Mouse (Mus musculus): ENCODE results near the gene Cryba2. TPM values are rescaled to one million over a fixed set of nuclear protein-coding genes. Genes with fewer than 3 reads are reported as not detected.

Gene Cryba2
- 0.74 TPM for polyA plus RNA-seq (2015; fragmentation: Illumina TruSeq; extraction: RNeasy Lipid Tissue Mini Kit (QIAGEN cat#74804); ENCODE audit: low read depth, low replicate concordance)

DNA sequence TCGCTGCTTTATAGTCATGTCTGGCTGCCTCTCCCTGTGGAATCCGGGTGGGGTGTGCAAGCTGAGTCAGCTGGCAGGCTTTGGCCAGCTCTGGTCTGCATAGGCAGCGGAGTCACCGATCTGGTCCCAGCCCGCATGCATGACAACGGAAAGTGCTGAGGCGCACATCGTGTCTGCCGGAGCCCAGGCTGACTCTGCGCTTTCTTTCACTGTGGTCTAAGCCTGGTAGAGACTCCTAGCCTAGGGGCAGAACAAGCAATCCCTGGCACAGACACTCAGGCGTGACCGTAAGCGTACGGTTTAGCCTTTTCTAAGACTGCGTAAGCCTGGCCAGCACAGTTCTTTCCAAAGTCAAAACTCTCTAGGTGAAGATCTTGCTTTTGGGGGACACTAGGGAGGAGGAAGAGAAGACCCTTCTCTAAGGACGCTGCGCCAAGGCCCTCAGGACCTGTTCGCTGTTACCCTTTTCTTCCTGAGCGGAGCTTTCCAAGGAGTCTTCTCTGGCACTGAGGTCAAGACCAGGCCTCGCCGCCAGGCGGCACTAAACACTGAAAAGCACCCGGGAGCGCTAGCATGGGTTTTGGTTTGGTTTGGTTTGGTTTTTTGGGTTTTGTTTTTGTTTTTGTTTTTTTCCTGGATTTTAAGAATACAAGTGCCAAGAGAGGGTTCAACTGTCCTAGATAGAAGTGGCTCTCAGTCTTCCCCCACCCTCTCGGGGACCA, at the start of gene Cryba2:
Gene Cryba2 (minus strand): TSS at position 10 of the 722 bp plus-strand sequence.

DNA sequence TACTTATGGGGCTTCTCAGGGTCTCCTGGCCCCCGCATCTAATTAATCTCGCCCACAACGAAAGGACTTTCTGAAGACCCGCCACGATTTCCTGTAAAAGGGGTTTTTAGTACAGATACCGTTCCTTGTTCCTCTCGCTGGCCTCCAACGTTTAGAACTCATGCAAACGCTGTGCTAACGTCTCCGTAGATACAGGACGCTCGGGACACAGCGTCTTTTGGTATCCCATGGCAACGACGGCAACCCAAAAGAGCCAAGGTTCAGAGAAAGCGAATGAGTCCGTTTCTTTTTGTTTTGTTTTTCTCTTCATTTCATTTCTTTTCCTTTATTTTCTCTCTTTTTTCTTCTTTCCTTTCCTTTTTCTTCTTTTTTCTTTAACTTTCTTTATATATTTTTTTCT, 42.5 kb upstream of the Cryba2 start, which contains the start of gene Cfap65:
Gene Cfap65 (minus strand): TSS at position 198 of the 400 bp plus-strand sequence.

GRCm38 (mm10) chr1:74885369-74886042, 7.4 kb downstream of the Cryba2 start, which contains the start of gene Fev:
Gene Fev, minus strand, starts transcription at chr1:74885419.

GRCm38 (mm10) chr1:74854306-74855056, 38.5 kb downstream of the Cryba2 start, which contains the start of gene Cdk5r2:
Gene Cdk5r2, plus strand, starts transcription at chr1:74854934.

Other genes starting within 250 kb of the Cryba2 start
- 11.5 TPM for gene Ttll4, start 231.4 kb downstream of the Cryba2 start, polyA plus RNA-seq (2015; fragmentation: Illumina TruSeq; extraction: RNeasy Lipid Tissue Mini Kit (QIAGEN cat#74804); ENCODE audit: low read depth, low replicate concordance)
- 11.0 TPM for gene Cyp27a1, start 179.6 kb downstream of the Cryba2 start, polyA plus RNA-seq (2015; fragmentation: Illumina TruSeq; extraction: RNeasy Lipid Tissue Mini Kit (QIAGEN cat#74804); ENCODE audit: low read depth, low replicate concordance)
- not detected for gene Prkag3, start 143.9 kb downstream of the Cryba2 start, polyA plus RNA-seq (2015; fragmentation: Illumina TruSeq; extraction: RNeasy Lipid Tissue Mini Kit (QIAGEN cat#74804); ENCODE audit: low read depth, low replicate concordance)
- gene Wnt6, start 121.3 kb downstream of the Cryba2 start, polyA plus RNA-seq (2015; fragmentation: Illumina TruSeq; extraction: RNeasy Lipid Tissue Mini Kit (QIAGEN cat#74804); ENCODE audit: low read depth, low replicate concordance), result 0.71 TPM
- 5.7 TPM for gene Wnt10a, start 101.6 kb downstream of the Cryba2 start, polyA plus RNA-seq (2015; fragmentation: Illumina TruSeq; extraction: RNeasy Lipid Tissue Mini Kit (QIAGEN cat#74804); ENCODE audit: low read depth, low replicate concordance)
- 181 TPM for gene Cdk5r2, start 38.2 kb downstream of the Cryba2 start, polyA plus RNA-seq (2015; fragmentation: Illumina TruSeq; extraction: RNeasy Lipid Tissue Mini Kit (QIAGEN cat#74804); ENCODE audit: low read depth, low replicate concordance)
- 0.42 TPM for gene Fev, start 7.7 kb downstream of the Cryba2 start, polyA plus RNA-seq (2015; fragmentation: Illumina TruSeq; extraction: RNeasy Lipid Tissue Mini Kit (QIAGEN cat#74804); ENCODE audit: low read depth, low replicate concordance)
- 3.9 TPM for gene Cfap65, start 42.5 kb upstream of the Cryba2 start, polyA plus RNA-seq (2015; fragmentation: Illumina TruSeq; extraction: RNeasy Lipid Tissue Mini Kit (QIAGEN cat#74804); ENCODE audit: low read depth, low replicate concordance)
- gene Ihh, start 58.5 kb upstream of the Cryba2 start, polyA plus RNA-seq (2015; fragmentation: Illumina TruSeq; extraction: RNeasy Lipid Tissue Mini Kit (QIAGEN cat#74804); ENCODE audit: low read depth, low replicate concordance), result 0.30 TPM
- gene Nhej1, start 232.1 kb upstream of the Cryba2 start, polyA plus RNA-seq (2015; fragmentation: Illumina TruSeq; extraction: RNeasy Lipid Tissue Mini Kit (QIAGEN cat#74804); ENCODE audit: low read depth, low replicate concordance), result 2.9 TPM
- 1.2 TPM for gene Slc23a3, start 240.7 kb upstream of the Cryba2 start, polyA plus RNA-seq (2015; fragmentation: Illumina TruSeq; extraction: RNeasy Lipid Tissue Mini Kit (QIAGEN cat#74804); ENCODE audit: low read depth, low replicate concordance)
- gene Cnppd1, start 249.6 kb upstream of the Cryba2 start, polyA plus RNA-seq (2015; fragmentation: Illumina TruSeq; extraction: RNeasy Lipid Tissue Mini Kit (QIAGEN cat#74804); ENCODE audit: low read depth, low replicate concordance), result 32.5 TPM
- gene Retreg2, start 249.6 kb upstream of the Cryba2 start, polyA plus RNA-seq (2015; fragmentation: Illumina TruSeq; extraction: RNeasy Lipid Tissue Mini Kit (QIAGEN cat#74804); ENCODE audit: low read depth, low replicate concordance), result 177 TPM